Mouse (Mus musculus) forebrain, embryonic 12.5 days (tissue): Measurements from ENCODE around the gene Ccdc85c. TPM values are rescaled to one million over a fixed set of nuclear protein-coding genes. Genes with fewer than 3 reads are reported as not detected.

Source experiments
- ATAC-seq: fragments of 200-750 bp; cut with Nextera tagmentation; 2 replicates; pipeline ENCODE4 v1.8.0; 2017; ENCODE audit warnings: moderate TSS enrichment; ENCODE audit not compliant: low FRiP score
- H3K27ac ChIP-seq: fragments of 300-500 bp; sonication (generic); 2 replicates; pipeline ENCODE4 v1.5.1; 2016; ENCODE audit warnings: mild to moderate bottlenecking
- H3K27me3 ChIP-seq: fragments of 300-500 bp; sonication (generic); 2 replicates; pipeline ENCODE4 v1.6.1; 2016; ENCODE audit warnings: mild to moderate bottlenecking
- H3K36me3 ChIP-seq: fragments of 300-500 bp; sonication (generic); replicated peaks from 2 replicates; pipeline ENCODE4 v1.6.1; 2016; ENCODE audit warnings: mild to moderate bottlenecking
- H3K4me1 ChIP-seq: fragments of 300-500 bp; sonication (generic); 2 replicates; pipeline ENCODE4 v1.6.1; 2016
- H3K4me2 ChIP-seq: fragments of 300-500 bp; sonication (generic); 2 replicates; pipeline ENCODE4 v1.6.1; 2016; ENCODE audit warnings: mild to moderate bottlenecking, moderate library complexity
- H3K4me3 ChIP-seq: fragments of 300-500 bp; sonication (generic); replicated peaks from 2 replicates; pipeline ENCODE4 v1.5.1; 2016; ENCODE audit warnings: mild to moderate bottlenecking
- H3K9ac ChIP-seq: fragments of 300-500 bp; sonication (generic); 2 replicates; pipeline ENCODE4 v1.6.1; 2016; ENCODE audit warnings: mild to moderate bottlenecking
- H3K9me3 ChIP-seq: fragments of 300-500 bp; sonication (generic); 2 replicates; pipeline ENCODE4 v1.6.1; 2016
- WGBS: fragments of 180-500 bp; shearing (Covaris S2); methylation state at CpG from one replicate; pipeline ENCODE4 v1.1.7; 2016; 5-methylcytosine and 5-hydroxymethylcytosine counted together
- polyA plus RNA-seq: library from polyadenylated mRNA; unstranded; fragments of >200 nt; fragmentation: Nextera tagmentation; extraction: Ambion mirVana; gene quantifications from 2 replicates; pipeline ENCODE4 v1.2.1, GENCODE M21; 2016

Gene Ccdc85c
- polyA plus RNA-seq, 1 experiment from 2014 or later, result 10.7 TPM

DNA sequence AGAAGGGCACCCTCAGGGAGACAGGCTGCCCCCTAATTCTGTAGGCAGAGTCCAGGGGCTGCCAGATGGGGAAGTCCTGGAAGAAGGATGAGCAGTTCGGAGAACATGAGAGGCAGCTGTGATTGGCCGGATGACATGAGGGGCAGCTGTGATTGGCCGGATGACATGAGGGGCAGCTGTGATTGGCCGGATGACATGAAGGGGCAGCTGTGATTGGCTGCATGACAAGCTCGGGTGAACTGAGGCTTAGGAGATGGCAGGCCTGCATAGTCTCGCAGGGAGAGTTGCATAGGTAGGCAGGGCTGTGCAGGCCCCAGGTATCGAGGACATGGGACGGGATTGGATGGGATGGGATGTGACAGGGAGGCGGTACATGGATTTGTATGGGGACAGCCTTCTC is 17.2 kb upstream of the Ccdc85c start:
- 0 out of 2 replicates have a peak overlapping the region, but pooled peaks have one; percentile 12 for H3K9ac ChIP-seq
- peak overlapping the region; percentile 39 for H3K4me2 ChIP-seq
- H3K27ac ChIP-seq, result 0 out of 2 replicates have a peak overlapping the region, but pooled peaks have one; percentile 50
- no peaks in the 10 kb centered on the region for H3K9me3 ChIP-seq
- WGBS, result 4% methylated on average over 9 of the region's 9 CpGs
- H3K27me3 ChIP-seq, result no peaks in the 10 kb centered on the region; the same call in 1 of the 2 replicates
- ATAC-seq, result peak; percentile 89
- H3K36me3 ChIP-seq, result no peaks in the 10 kb centered on the region
- H3K4me1 ChIP-seq, result peaks cover 12% of the 10 kb centered on the region
- H3K4me3 ChIP-seq, result no peak overlapping the region

- Histone ChIP-seq H3K27me3 (no peaks in the 10 kb centered on the region; the same call in 1 of the 2 replicates), H3K4me3 (no peak overlapping the region), H3K9ac (no peak overlapping the region), H3K4me1 (peaks cover 38% of the 10 kb centered on the region), H3K36me3 (no peaks in the 10 kb centered on the region), H3K9me3 (no peaks in the 10 kb centered on the region), H3K4me2 (no peak overlapping the region), H3K27ac (no peak overlapping the region)
- no peak for ATAC-seq
- WGBS, result 81% methylated on average over 19 of the region's 19 CpGs
Measured at GRCm38 (mm10) chr12:108288127-108288880, 13.1 kb upstream of the Ccdc85c start.

- no peak overlapping the region for H3K4me2 ChIP-seq
- peaks cover 27% of the 10 kb centered on the region for H3K4me1 ChIP-seq
- H3K27me3 ChIP-seq, result no peaks in the 10 kb centered on the region; the same call in 1 of the 2 replicates
- H3K9me3 ChIP-seq, result no peaks in the 10 kb centered on the region
- 95% methylated on average over 8 of the region's 8 CpGs for WGBS
- no peak overlapping the region for H3K9ac ChIP-seq
- no peak for ATAC-seq
- H3K4me3 ChIP-seq, result no peak overlapping the region
- H3K36me3 ChIP-seq, result no peaks in the 10 kb centered on the region
- no peak overlapping the region for H3K27ac ChIP-seq
Measured at GRCm38 (mm10) chr12:108287011-108287410, 11.8 kb upstream of the Ccdc85c start.

DNA sequence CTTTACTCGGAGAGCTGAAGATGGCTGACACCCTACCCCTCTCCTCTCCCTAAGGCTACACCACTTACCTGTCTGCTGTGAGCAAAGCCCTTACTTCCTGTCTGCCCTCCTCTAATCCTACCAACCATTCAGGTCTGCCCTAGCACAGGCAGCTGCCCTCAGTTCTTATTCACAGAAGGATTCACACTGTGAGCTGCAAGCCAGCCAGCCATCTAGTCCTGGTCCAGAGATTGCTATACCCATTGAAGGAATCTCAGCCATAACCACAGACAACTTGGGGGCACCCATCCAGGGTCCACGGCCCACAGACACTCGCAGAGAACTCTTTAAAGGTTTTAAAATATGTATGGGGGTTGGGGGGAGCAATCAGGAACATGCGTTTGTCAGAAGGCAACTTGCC is 11.2 kb upstream of the Ccdc85c start:
- Histone ChIP-seq H3K4me3 (no peak overlapping the region), H3K9ac (no peak overlapping the region), H3K36me3 (no peaks in the 10 kb centered on the region), H3K9me3 (no peaks in the 10 kb centered on the region), H3K4me1 (peaks cover 27% of the 10 kb centered on the region), H3K27ac (no peak overlapping the region), H3K4me2 (no peak overlapping the region), H3K27me3 (no peaks in the 10 kb centered on the region)
- ATAC-seq, result no peak
- WGBS, result 79% methylated on average over 4 of the region's 4 CpGs

GRCm38 (mm10) chr12:108285225-108286011 is 10.2 kb upstream of the Ccdc85c start:
- no peaks in the 10 kb centered on the region for H3K9me3 ChIP-seq
- H3K36me3 ChIP-seq, result no peaks in the 10 kb centered on the region
- H3K4me1 ChIP-seq, result peaks cover 27% of the 10 kb centered on the region
- peak overlapping the region; percentile 81 for H3K27ac ChIP-seq
- no peak overlapping the region for H3K4me3 ChIP-seq
- peak overlapping the region; percentile 36 for H3K4me2 ChIP-seq
- peak; percentile 74 for ATAC-seq
- 23% methylated on average over 11 of the region's 11 CpGs for WGBS
- no peaks in the 10 kb centered on the region for H3K27me3 ChIP-seq
- H3K9ac ChIP-seq, result peak overlapping the region; percentile 21; the same call in 1 of the 2 replicates

GRCm38 (mm10) chr12:108284455-108285224 is 9.4 kb upstream of the Ccdc85c start:
- H3K27me3 ChIP-seq, result no peaks in the 10 kb centered on the region
- peaks cover 27% of the 10 kb centered on the region for H3K4me1 ChIP-seq
- H3K36me3 ChIP-seq, result no peaks in the 10 kb centered on the region
- no peaks in the 10 kb centered on the region for H3K9me3 ChIP-seq
- no peak overlapping the region for H3K4me3 ChIP-seq
- peak; percentile 28; the same call in 1 of the 2 replicates for ATAC-seq
- H3K27ac ChIP-seq, result peak overlapping the region; percentile 81
- H3K4me2 ChIP-seq, result peak overlapping the region; percentile 36
- H3K9ac ChIP-seq, result peak overlapping the region; percentile 21; the same call in 1 of the 2 replicates
- WGBS, result 34% methylated on average over 13 of the region's 14 CpGs

GRCm38 (mm10) chr12:108278221-108278918 is 3.1 kb upstream of the Ccdc85c start:
- Histone ChIP-seq H3K4me3 (no peak overlapping the region), H3K27ac (peak overlapping the region; percentile 70), H3K36me3 (no peaks in the 10 kb centered on the region), H3K4me2 (peak overlapping the region; percentile 98), H3K9me3 (no peaks in the 10 kb centered on the region), H3K4me1 (peaks cover 43% of the 10 kb centered on the region), H3K9ac (no peak overlapping the region), H3K27me3 (no peaks in the 10 kb centered on the region)
- whole genome bisulfite sequencing, result 33% methylated on average over 15 of the region's 15 CpGs
- no peak for ATAC-seq

GRCm38 (mm10) chr12:108277341-108277841 is 2.2 kb upstream of the Ccdc85c start:
- H3K4me2 ChIP-seq, result peak overlapping the region; percentile 98
- ATAC-seq, result 0 out of 2 replicates have a peak, but pooled peaks have one; percentile 7
- H3K4me3 ChIP-seq, result peak overlapping the region; percentile 82
- no peaks in the 10 kb centered on the region for H3K36me3 ChIP-seq
- peaks cover 53% of the 10 kb centered on the region for H3K4me1 ChIP-seq
- H3K27ac ChIP-seq, result peak overlapping the region; percentile 70
- peak overlapping the region; percentile 87 for H3K9ac ChIP-seq
- under 1% methylated on average over 12 of the region's 12 CpGs for whole genome bisulfite sequencing
- H3K9me3 ChIP-seq, result no peaks in the 10 kb centered on the region
- H3K27me3 ChIP-seq, result no peaks in the 10 kb centered on the region

- Histone ChIP-seq H3K9ac (peak overlapping the region; percentile 87), H3K27me3 (no peaks in the 10 kb centered on the region), H3K27ac (peak overlapping the region; percentile 94), H3K36me3 (no peaks in the 10 kb centered on the region; the same call in 1 of the 2 replicates), H3K4me1 (peaks cover 65% of the 10 kb centered on the region), H3K4me2 (peak overlapping the region; percentile 98), H3K9me3 (no peaks in the 10 kb centered on the region), H3K4me3 (peak overlapping the region; percentile 82)
- ATAC-seq, result no peak
- WGBS, result under 1% methylated on average over 47 of the region's 47 CpGs
Measured at GRCm38 (mm10) chr12:108275920-108276822, 946 bp upstream of the Ccdc85c start.

DNA sequence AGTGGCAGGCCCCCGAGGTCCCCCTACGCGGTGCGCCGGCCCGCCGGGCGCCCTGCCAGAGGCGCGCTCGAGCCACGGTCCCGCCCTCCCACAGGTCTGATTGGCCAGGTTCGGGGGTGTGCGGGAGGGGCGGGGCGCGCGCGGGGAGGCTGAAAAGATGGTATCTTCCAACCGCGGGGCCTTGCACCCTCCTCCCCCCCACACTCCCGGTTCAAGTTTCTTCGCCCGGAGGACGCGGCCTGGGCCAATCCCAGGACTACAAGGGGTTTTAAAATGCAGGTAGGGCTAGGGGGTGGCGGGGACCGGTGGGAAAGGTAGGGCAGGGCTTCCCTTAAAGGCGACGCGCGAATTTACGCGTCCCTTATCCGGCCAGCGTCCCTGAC is 274 bp upstream of the Ccdc85c start:
- peaks cover 72% of the 10 kb centered on the region for H3K4me1 ChIP-seq
- H3K4me2 ChIP-seq, result peak overlapping the region; percentile 98
- H3K27ac ChIP-seq, result peak overlapping the region; percentile 94
- H3K36me3 ChIP-seq, result no peaks in the 10 kb centered on the region; the same call in 1 of the 2 replicates
- H3K9ac ChIP-seq, result peak overlapping the region; percentile 92
- no peaks in the 10 kb centered on the region for H3K9me3 ChIP-seq
- H3K4me3 ChIP-seq, result peak overlapping the region; percentile 82
- WGBS, result under 1% methylated on average over 34 of the region's 37 CpGs
- no peaks in the 10 kb centered on the region for H3K27me3 ChIP-seq
- ATAC-seq, result peak; percentile 94

DNA sequence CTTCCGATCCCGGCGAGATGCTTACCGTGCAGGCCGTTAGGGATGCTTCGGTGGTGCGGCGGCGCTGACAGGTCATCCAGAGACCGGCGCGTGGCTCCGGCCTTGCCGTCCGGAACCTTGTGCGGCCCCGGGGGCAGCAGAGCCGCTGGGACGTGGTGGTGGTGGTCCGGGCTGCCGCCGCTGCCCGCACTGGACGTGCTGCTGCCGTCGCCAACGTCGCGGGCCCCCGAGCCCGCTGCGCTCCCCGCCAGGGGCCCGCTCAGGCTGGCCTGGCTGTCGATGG is 971 bp downstream of the Ccdc85c start:
- Histone ChIP-seq H3K27me3 (no peaks in the 10 kb centered on the region), H3K9ac (peak overlapping the region; percentile 92), H3K4me3 (peak overlapping the region; percentile 82), H3K4me2 (peak overlapping the region; percentile 98), H3K36me3 (peaks cover 4% of the 10 kb centered on the region), H3K27ac (peak overlapping the region; percentile 94), H3K4me1 (peaks cover 84% of the 10 kb centered on the region), H3K9me3 (no peaks in the 10 kb centered on the region)
- under 1% methylated on average over 26 of the region's 35 CpGs for WGBS
- ATAC-seq, result no peak
